Mouse (Mus musculus) E14TG2a.4 (cell line): Measurements from ENCODE around the gene Grb2.

ENCODE experiments used
- H3K27me3 ChIP-seq: 2 replicates; pipeline ENCODE4 v1.6.1; 2014; ENCODE audit warnings: low read length, control low read depth; ENCODE audit not compliant: insufficient read depth
- H3K36me3 ChIP-seq: 2 replicates; pipeline ENCODE4 v1.6.1; 2014; ENCODE audit warnings: low read length, control low read depth; ENCODE audit not compliant: insufficient read depth
- H3K4me1 ChIP-seq: replicated peaks from 2 replicates; pipeline ENCODE4 v1.6.1; 2014; ENCODE audit warnings: low read depth, low read length, control low read depth
- H3K4me3 ChIP-seq: replicated peaks from 2 replicates; pipeline ENCODE4 v1.5.1; 2014; ENCODE audit warnings: mild to moderate bottlenecking, low read length
- H3K9me3 ChIP-seq: 2 replicates; pipeline ENCODE4 v1.6.1; 2014; ENCODE audit warnings: low read length, control low read depth
- CTCF ChIP-seq: conservative IDR thresholded peaks from 2 replicates; pipeline ENCODE4 v1.5.1; 2014; ENCODE audit warnings: low read length
- NANOG ChIP-seq: IDR thresholded peaks from 2 replicates; pipeline ENCODE4 v1.6.1; 2014; ENCODE audit warnings: borderline replicate concordance, low read length, mixed read lengths
- POU5F1 ChIP-seq: IDR thresholded peaks from 2 replicates; pipeline ENCODE4 v1.6.1; 2014; ENCODE audit warnings: low read length, borderline replicate concordance

Gene Grb2

GRCm38 (mm10) chr11:115674235-115674865 is 34.0 kb downstream of the Grb2 start:
- Histone ChIP-seq H3K36me3 (peaks cover 35% of the 10 kb centered on the region), H3K27me3 (no peaks in the 10 kb centered on the region), H3K4me3 (no peak overlapping the region; the same call in 1 of the 2 replicates), H3K4me1 (peaks cover 85% of the 10 kb centered on the region), H3K9me3 (no peaks in the 10 kb centered on the region)
- no peak for TF ChIP-seq CTCF
- no peak for TF ChIP-seq POU5F1
- TF ChIP-seq NANOG = no peak

- Histone ChIP-seq H3K4me1 (peaks cover 86% of the 10 kb centered on the region), H3K36me3 (peaks cover 33% of the 10 kb centered on the region), H3K4me3 (no peak overlapping the region), H3K9me3 (no peaks in the 10 kb centered on the region), H3K27me3 (no peaks in the 10 kb centered on the region)
- TF ChIP-seq CTCF = no peak
- no peak for TF ChIP-seq POU5F1
- no peak for TF ChIP-seq NANOG
Measured at GRCm38 (mm10) chr11:115673471-115674234, 34.7 kb downstream of the Grb2 start.

GRCm38 (mm10) chr11:115672226-115672987 is 36.0 kb downstream of the Grb2 start:
- no peaks in the 10 kb centered on the region for H3K9me3 ChIP-seq
- H3K4me3 ChIP-seq = no peak overlapping the region
- H3K27me3 ChIP-seq = no peaks in the 10 kb centered on the region
- peaks cover 29% of the 10 kb centered on the region for H3K36me3 ChIP-seq
- H3K4me1 ChIP-seq = peaks cover 82% of the 10 kb centered on the region
- no peak for TF ChIP-seq POU5F1
- TF ChIP-seq NANOG = no peak
- TF ChIP-seq CTCF = no peak

DNA sequence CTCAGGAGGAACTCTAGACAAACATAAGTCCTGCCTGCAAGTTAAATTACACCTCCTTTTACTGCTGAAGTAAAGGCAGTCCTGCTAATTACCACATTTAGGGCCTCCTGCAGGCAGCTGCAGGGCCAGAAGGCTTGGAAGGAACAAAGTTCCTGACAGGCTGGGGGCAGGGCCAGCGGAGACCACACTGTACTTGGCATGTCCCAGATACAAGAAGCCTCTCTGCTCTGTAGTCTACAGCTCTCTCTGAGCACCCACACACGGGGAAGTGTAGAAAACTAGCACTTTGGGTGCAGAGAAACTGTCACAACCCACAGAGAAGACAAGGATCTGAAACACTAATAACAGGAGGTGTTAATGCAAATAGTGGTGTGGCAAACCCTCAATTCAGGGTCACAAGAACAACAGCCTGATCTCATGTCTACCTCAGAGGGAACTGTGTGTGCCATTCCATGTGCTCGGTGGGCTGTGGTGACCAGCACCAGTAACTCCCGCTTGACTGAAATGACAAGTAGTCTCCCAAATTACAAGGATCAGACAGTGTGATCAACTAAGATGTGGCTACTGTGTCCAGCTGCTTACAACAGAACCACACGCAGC is 37.8 kb downstream of the Grb2 start:
- H3K4me3 ChIP-seq = no peak overlapping the region
- TF ChIP-seq POU5F1 (no peak), CTCF (no peak), NANOG (no peak)
- H3K27me3 ChIP-seq = no peaks in the 10 kb centered on the region
- peaks cover 22% of the 10 kb centered on the region for H3K36me3 ChIP-seq
- H3K9me3 ChIP-seq = no peaks in the 10 kb centered on the region
- peaks cover 79% of the 10 kb centered on the region for H3K4me1 ChIP-seq

- Histone ChIP-seq H3K4me3 (no peak overlapping the region), H3K27me3 (no peaks in the 10 kb centered on the region), H3K4me1 (peaks cover 52% of the 10 kb centered on the region), H3K9me3 (no peaks in the 10 kb centered on the region), H3K36me3 (peaks cover 48% of the 10 kb centered on the region)
- no peak for TF ChIP-seq NANOG
Measured at GRCm38 (mm10) chr11:115663676-115664335, 44.6 kb downstream of the Grb2 start.

GRCm38 (mm10) chr11:115660376-115660775 is 48.0 kb downstream of the Grb2 start:
- H3K36me3 ChIP-seq = peaks cover 45% of the 10 kb centered on the region
- H3K4me1 ChIP-seq = peaks cover 54% of the 10 kb centered on the region
- H3K9me3 ChIP-seq = no peaks in the 10 kb centered on the region
- H3K27me3 ChIP-seq = no peaks in the 10 kb centered on the region
- TF ChIP-seq NANOG (no peak), POU5F1 (no peak)
- H3K4me3 ChIP-seq = no peak overlapping the region

GRCm38 (mm10) chr11:115658521-115658920 is 49.9 kb downstream of the Grb2 start:
- H3K9me3 ChIP-seq = no peaks in the 10 kb centered on the region
- peaks cover 44% of the 10 kb centered on the region for H3K4me1 ChIP-seq
- no peak overlapping the region for H3K4me3 ChIP-seq
- TF ChIP-seq POU5F1 = no peak
- TF ChIP-seq NANOG = no peak
- no peaks in the 10 kb centered on the region for H3K27me3 ChIP-seq
- H3K36me3 ChIP-seq = peaks cover 51% of the 10 kb centered on the region

- no peaks in the 10 kb centered on the region for H3K27me3 ChIP-seq
- peaks cover 42% of the 10 kb centered on the region for H3K4me1 ChIP-seq
- TF ChIP-seq POU5F1 = no peak
- TF ChIP-seq NANOG = no peak
- TF ChIP-seq CTCF = no peak
- H3K9me3 ChIP-seq = no peaks in the 10 kb centered on the region
- peaks cover 67% of the 10 kb centered on the region for H3K36me3 ChIP-seq
- H3K4me3 ChIP-seq = no peak overlapping the region
Measured at GRCm38 (mm10) chr11:115654128-115654527, 54.3 kb downstream of the Grb2 start.
